Mouse (Mus musculus) spleen, adult 2 months (tissue): ENCODE data around the gene Crybg2.

Experiments used
- CTCF ChIP-seq: fragments of 200-500 bp; IDR thresholded peaks from 2 replicates; pipeline ENCODE4 v1.5.1; 2011; ENCODE audit warnings: mild to moderate bottlenecking, inconsistent platforms; ENCODE audit not compliant: insufficient read depth, insufficient read length, insufficient replicate concordance; ENCODE audit errors: extremely low read depth
- POLR2A ChIP-seq: fragments of 200-500 bp; IDR thresholded peaks from 2 replicates; pipeline ENCODE4 v1.6.1; 2011; ENCODE audit warnings: low read depth, low read length, inconsistent platforms

GRCm38 (mm10) chr4:134136280-134136926 is 75.8 kb downstream of the Crybg2 start:
- TF ChIP-seq CTCF = no peak
- no peak for TF ChIP-seq POLR2A
